Mouse (Mus musculus): Measurements from ENCODE around the gene Fgf15. TPM values are rescaled to one million over a fixed set of nuclear protein-coding genes. Genes with fewer than 3 reads are reported as not detected.

Fgf15 gene
- total RNA-seq, 2 experiments from 2014 or later = not detected

DNA sequence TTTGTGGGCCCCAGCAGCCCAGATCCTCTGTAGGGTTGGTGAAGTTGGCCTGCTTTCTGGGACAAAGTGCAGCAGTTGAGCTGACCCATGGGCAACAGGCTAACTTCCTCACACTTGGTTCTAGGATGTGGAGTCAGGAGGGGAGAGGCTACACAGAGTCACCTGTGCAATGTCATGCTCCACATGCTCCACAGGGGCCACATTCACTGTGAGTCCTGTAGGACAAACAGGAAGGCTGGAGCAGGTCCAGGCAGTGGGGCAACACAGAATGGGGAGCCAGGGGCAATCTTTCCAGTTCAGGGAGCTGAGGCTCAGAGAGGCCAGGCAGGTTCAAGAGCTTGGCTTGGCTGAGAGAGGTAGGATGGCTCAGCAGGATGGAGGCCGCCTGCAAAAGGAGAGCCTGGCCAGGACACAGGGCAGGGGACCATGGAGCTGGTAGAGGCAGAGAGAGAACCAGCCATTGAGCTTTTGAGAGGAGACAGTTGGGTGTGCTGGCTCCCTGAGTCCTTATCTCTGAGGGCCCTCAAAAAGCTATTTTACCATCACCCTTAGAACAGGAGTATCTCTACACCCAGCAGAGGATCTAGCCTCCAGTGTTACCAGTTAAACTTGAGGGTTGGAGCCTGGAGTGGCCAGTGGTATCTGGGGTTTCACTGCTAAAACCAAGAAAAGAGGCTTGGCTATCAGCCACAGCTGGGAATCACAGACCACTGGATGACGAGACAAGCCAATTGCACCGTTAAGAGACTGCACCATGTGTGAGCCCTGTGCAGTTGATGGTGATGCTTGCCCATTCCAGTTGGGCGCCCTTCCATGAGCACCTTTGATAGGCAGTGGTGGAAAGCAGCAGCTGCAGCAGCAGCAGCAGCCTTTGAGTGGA lies 31.9 kb downstream of the Fgf15 start:
- no peak for DNase-seq (ENCODE audit: low spot score in 2 of 2)
- intact Hi-C loops (cut with DNase I) = no loop called here

DNA sequence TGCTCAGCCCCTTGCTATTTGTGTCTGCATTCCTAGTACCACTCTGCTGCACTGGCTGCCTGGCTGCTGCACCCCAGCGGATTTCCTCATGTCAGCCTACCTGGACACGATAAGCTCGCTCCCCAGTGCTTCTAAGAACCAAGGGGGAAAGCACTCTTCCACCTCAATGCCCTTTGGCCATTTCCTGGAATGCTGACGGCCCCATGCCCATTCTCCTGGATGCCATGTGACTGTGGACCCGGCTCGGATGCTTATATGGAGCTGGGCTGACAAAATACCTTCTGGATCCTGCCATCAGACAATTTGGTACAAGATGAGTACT lies 32.5 kb downstream of the Fgf15 start:
- intact Hi-C loops (cut with DNase I) = no loop called here
- DNase-seq (ENCODE audit: low spot score in 2 of 2) = no peak

DNA sequence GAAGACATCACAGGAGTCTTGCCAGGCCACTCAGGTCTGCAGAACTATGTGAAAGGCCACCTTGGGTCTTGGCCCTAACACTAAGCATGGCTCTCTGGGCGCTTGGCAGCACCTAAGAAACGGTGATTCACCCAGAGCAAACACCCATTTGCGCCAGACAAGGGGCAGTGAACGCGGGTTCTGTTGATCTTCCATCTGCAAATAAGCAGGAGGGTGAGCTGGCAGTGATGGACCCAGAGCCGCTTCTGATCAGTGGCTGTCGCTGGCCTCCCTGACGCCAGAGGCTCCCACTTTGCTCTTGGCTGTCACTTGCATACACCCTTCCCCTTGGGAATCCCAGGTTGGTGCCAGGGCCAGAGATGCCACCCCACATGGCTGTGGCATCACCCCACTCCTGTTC lies 33.2 kb downstream of the Fgf15 start:
- intact Hi-C loops (cut with DNase I) = no loop called here
- no peak for DNase-seq (ENCODE audit: low spot score in 2 of 2)

DNA sequence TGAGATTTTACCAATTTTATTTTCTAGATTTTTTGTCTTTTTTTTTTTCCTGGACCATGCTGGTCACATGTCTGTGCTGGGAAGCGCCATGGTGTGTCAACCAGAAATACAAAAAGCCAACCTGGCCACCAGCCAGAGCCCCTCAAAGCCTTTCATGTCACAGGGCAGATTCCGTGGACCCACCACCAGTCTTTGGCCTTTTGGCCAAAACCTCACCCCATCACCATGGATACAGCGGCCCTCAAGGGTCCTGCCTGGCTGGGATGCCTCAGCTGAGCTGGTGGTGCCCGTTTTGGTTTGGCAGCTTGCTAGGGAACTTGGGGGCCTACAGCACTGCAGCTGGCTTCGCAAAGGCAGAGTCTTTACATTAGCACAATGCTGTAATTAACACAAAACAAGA lies 33.6 kb downstream of the Fgf15 start:
- no peak for DNase-seq (ENCODE audit: low spot score in 2 of 2)
- intact Hi-C loops (cut with DNase I) = no loop called here

DNA sequence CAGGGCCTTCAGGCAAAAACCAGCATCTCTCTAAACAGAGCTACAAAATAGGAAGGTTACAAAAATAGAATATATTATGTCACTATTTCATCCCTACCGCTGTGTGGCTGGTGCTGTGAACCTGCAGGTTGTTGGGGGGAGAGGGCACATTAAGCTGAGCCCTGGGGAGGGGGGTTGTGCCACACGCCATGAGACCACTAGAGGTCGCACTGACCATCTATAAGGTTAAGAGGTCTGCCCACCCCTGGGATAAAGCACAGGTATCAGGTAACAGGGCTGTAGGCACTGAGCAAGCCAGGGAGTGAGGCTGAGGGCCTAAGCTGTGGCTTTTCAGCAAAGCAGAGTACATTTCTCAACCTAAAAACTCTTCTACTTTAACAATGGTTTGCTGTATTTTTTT lies 35.4 kb downstream of the Fgf15 start:
- DNase-seq (ENCODE audit: low spot score in 2 of 2) = no peak
- intact Hi-C loops (cut with DNase I) = no loop called here

DNA sequence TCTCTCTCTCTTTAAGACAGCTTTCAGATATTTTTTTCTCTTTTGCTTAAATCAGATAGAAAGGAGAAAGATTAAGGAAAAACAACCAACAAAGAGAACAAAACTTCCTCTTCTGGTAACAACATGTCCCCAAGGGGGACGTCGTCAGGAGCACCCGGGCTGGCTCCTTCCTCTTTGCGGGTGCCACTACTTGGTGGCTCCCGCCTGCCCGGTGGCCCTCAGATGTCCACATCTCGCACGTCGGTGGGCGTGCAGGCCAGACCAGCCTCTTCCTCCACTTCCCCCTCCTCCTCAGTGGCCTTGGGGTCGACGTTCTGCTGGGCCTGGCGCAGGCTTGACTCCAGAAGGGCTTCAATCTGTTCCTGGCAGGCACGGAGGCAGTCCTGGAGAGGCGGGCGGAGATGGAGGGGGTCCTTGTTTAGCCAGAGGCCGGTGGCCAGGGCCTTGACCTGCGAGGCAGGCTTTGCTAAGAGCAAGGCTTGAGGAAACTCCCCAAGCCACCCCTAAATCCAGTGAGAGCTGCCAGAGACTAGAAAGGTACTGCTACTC lies 36.1 kb downstream of the Fgf15 start:
- intact Hi-C loops (cut with DNase I) = no loop called here
- no peak for DNase-seq (ENCODE audit: low spot score in 2 of 2)

DNA sequence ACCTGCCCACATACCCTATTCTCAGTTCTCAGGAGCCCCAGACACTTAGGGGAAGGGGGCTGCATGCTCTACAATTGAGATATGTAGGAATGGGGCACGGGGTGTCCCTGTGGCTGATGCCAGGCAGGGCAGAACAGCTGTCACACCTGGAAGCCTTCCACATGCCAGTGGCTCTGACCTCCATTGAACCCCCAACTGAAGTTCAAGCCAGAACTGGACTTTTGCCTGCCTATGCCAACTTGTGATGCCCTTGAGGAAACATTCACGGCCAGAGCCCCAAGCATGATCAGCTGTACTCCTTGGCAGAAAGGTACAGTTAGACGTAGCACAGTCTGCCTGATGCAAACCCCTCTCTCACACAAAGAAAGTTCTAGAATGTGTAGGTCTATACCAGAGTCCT lies 37.0 kb downstream of the Fgf15 start:
- intact Hi-C loops (cut with DNase I) = no loop called here
- no peak for DNase-seq (ENCODE audit: low spot score in 2 of 2)

DNA sequence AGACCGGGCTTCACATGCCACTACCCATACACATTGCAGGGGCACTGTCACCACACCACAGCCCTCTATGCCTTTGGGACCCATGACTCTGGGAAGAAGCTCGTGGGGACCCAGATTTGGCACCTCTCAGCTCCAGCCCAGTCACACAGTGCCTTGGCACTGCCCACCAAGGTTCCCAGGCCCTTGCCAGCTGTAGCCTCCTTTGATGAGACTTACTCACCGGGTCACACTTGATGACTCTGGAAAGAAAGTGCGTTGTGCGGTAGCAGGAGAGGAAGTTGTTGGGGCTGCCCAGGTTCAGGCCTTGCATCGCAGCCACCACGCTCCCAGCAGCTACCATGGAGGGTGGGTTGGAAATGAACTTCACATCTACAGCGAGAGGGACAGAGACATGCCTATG lies 37.5 kb downstream of the Fgf15 start:
- intact Hi-C loops (cut with DNase I) = no loop called here
- no peak for DNase-seq (ENCODE audit: low spot score in 2 of 2)

DNA sequence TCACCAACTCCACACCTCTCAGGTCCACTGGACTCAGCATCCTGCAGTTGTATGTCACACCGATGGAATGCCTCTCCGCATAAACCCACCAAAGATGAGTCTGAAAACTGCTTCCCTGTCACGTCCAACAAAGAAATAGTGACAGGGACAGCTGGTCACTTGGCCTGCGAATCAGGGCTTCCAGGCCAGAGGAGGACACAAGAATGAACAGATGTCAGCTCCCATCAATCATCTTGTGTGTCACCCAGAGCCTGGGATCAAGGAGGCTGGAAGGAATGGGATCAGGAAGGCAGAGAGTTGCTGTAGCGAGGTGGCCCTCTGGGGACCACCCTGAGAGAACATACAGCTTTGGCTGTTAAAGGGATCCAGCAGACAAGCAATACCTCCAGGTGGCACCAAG lies 38.6 kb downstream of the Fgf15 start:
- no peak for DNase-seq (ENCODE audit: low spot score in 2 of 2)
- intact Hi-C loops (cut with DNase I) = no loop called here

DNA sequence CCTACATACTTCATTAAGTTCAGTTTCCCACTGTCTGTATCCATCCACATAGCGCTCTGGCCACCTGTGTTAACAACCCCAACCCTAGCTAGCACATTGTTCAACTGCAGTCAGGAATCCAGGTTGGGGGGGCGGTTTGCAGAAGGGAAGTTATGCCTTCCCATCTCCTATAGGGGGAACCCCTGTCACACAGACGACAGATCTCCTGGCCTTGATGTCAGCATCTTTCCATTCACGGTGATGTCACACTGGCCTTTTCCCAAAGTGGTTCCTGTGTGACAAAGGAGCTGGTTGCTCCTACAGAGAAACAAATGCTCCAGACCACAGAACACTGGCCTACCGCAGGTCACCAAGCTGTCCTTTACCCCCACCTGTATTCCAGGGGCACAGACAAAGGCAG lies 39.2 kb downstream of the Fgf15 start:
- peak in 1 of 2 experiments; percentile 71 for DNase-seq (ENCODE audit: low spot score in 2 of 2)
- intact Hi-C loops (cut with DNase I) = no loop called here

DNA sequence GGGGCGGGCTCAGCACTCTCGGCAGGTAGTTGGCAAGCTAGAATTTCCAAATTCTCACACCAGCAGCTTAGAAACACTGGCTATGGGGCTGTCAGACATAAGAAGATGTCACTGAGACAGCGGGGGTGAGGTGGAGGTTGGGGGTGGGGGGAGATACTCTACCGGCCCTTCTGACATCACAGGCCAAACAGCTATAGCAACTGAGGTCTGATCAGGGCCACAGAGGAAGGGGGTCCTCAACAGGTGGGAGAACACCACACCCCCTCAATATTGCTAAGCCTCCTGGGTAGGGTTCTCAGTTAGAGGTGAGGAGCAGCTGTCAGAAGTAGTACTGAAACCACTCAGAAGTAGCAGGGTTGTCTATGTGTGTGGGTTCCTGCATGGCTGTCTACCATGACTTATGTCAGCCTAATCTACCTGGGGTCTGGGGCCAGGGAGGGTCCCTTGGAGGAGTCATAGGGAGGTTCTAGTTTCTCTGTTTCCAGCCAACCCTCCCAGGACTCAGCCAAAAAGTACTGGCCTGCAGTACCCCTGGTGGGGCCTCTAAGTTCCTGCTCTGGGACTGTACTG lies 40.1 kb downstream of the Fgf15 start:
- no peak for DNase-seq (ENCODE audit: low spot score in 2 of 2)
- intact Hi-C loops (cut with DNase I) = no loop called here

DNA sequence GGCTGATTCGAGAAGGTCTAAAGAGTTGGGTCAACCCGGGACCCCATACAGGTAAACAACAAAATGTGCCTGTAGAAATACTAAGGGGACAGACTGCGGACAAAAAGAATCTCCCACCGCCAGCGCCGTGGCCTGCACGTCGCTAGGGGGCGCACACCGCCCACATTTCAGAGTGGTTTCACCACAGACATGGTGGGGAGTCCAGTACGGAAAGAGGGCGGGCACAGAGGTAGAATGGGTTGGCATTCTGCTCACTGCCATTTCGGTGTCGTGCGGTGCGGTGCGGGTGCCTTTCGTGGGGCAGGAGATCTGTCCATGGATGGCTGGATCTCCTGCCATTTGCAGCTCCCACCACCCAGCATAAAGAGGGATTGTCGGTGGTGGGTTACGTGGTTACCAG lies 41.2 kb downstream of the Fgf15 start:
- peak; percentile 90 to 91 for DNase-seq (ENCODE audit: low spot score in 2 of 2)
- intact Hi-C loops (cut with DNase I) = loop anchor here (1.0 kb wide), 1 partner anchor 306 kb away; no protein-coding TSS in a partner anchor

DNA sequence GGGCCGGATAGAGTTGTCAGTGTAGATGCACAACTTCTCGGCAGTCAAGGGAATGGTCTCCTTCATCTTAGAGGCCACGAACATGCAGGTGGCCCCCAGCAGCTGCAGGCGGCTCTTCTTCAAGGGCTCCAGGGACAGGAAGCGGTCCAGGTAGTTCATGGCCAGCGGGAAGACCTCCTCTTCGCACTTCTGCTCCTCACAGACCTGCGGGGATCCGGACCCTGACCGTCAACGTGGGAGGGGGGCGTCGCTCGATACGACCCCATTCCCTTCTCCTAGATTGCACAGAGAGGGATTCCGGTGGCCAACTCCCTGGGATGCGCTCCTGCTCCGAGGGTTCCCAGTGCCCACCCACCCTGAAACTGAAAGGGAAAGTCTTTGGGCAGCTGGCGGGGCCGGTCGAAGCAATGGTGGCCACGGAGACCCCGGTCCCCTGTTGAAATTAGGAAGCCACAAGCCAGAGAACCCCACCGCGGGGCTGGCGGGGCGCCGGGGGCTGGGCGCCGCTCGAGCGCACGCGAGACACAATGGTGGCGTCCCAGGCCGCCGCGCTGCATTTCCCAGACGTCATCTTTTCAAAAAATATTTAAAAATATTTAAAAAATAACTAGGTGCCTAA lies 41.7 kb downstream of the Fgf15 start:
- no peak for DNase-seq (ENCODE audit: low spot score in 2 of 2)
- intact Hi-C loops (cut with DNase I) = loop anchor here (1.0 kb wide), 1 partner anchor 305 kb away; no protein-coding TSS in a partner anchor

DNA sequence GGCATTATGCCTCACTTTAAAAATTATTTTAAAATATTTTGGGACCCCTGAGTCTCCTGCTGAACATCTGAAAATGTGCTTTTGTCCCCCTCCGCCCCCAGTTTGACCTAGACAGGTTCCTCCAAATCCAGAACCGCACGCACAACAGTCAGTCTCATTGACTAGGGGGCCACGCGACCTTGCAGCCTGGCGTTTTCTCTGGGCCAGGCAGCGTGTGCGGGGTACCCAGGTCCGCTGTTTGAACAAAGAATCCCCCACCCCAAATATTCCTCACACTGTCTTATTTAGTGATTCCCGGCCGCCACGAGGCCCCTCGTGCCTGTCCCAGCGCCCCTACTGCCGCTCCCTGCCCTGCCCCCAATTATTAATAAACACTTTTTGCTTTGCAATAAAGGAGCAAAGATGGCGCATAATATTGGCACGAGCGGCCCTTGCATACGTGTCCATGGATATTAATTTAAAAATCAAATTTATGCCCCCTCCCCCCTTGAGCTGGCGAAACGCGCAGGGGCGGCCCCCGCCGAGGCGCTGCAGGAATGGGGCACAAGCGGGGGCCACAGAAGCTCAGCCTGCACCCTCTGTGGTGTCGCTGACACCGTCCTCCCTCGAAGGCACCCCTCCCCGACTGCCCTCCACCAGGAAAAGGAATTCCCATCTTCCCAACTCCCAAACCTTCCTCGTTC lies 42.5 kb downstream of the Fgf15 start:
- intact Hi-C loops (cut with DNase I) = loop anchor here (1.0 kb wide), 1 partner anchor 258 kb away; no protein-coding TSS in a partner anchor

DNA sequence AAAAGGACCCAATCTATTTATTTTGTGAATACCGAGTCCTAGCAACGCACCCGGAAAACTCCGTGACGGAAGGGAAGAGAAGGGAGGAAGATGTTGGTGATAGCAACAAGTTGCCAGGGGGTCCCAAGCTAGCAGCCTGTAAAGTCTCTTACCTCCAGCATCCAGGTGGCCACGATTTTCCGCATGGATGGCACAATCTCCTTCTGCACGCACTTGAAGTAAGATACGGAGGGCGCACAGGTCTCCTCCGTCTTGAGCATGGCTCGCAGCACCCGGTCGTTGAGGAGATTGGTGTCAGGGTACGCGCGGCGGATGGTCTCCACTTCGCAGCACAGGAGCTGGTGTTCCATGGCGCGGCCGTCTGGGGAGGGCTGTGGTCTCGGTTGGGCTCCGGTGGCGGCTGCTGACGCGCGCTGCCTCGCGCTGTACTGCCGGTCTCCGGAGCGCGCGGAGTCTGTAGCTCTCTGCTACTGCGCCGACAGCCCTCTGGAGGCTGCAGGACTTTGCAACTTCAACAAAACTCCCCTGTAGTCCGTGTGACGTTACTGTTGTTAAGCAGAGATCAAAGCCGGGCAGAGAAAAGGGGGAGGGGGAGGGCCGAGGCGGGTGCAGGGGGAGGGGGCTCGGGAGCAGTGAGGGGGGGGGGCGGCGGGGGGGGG lies 43.1 kb downstream of the Fgf15 start, which contains the start of gene Ccnd1:
Ccnd1 (minus strand) TSS at position 582 of the 659 bp plus-strand sequence.
- peak; percentile 67 to 69 for DNase-seq (ENCODE audit: low spot score in 2 of 2)
- intact Hi-C loops (cut with DNase I) = loop anchor here (1.0 to 5.0 kb wide), 3 partner anchors 93 to 258 kb away; no protein-coding TSS in a partner anchor

More for the DNA sequence above, 42.5 kb downstream of the Fgf15 start:
- DNase-seq (ENCODE audit: low spot score in 2 of 2) = no peak

DNA sequence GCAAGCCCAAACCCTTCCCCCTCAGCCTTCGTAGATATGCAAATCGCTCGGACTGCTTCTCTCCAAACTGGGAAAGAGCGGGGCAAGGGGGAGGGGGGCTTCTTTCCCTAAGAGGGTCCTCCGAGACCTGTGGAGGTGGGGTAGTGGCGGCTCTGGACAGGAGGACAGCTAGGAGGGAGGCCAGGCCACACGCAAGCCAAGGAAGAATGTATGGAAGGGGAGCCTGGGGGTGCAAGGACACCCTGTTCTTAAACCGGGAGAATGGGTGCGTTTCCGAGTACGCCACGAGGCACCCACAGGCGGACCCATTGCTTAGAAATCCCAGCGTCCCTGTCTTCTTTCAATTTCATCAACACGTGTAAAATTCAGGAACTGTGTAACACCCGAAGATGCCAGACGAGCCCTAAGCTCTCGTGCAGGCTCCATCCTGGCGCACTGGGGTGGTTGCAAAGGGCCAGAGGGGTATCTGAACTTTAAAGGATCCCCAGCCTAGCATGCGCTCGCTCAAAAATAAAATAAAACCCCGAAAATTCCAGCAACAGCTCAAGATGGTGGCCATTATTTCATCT lies 43.8 kb downstream of the Fgf15 start:
- intact Hi-C loops (cut with DNase I) = loop anchor here (2.0 to 5.0 kb wide), 2 partner anchors 92 to 171 kb away; no protein-coding TSS in a partner anchor
- DNase-seq (ENCODE audit: low spot score in 2 of 2) = no peak

DNA sequence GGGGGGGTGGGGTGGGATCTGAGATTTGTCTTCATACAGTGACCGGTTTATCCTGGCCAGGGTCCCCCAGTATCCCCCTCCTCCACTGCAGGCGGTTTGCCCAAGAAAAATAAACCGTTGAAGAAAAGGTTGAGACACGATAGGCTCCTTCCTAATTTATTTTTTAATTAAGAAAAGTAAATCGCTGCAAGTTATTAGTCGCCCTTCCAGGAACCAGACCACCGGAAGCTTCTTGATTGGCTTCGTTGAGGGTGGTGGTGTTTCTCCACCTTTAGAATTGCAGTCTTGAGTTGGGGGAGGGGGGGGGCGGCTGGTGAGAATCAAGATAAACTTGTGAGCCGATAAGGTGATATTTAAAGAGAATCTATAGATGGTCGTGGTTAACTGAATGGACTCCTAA lies 44.3 kb downstream of the Fgf15 start:
- intact Hi-C loops (cut with DNase I) = loop anchor here (2.0 to 5.0 kb wide), 2 partner anchors 92 to 170 kb away; no protein-coding TSS in a partner anchor
- DNase-seq (ENCODE audit: low spot score in 2 of 2) = no peak

DNA sequence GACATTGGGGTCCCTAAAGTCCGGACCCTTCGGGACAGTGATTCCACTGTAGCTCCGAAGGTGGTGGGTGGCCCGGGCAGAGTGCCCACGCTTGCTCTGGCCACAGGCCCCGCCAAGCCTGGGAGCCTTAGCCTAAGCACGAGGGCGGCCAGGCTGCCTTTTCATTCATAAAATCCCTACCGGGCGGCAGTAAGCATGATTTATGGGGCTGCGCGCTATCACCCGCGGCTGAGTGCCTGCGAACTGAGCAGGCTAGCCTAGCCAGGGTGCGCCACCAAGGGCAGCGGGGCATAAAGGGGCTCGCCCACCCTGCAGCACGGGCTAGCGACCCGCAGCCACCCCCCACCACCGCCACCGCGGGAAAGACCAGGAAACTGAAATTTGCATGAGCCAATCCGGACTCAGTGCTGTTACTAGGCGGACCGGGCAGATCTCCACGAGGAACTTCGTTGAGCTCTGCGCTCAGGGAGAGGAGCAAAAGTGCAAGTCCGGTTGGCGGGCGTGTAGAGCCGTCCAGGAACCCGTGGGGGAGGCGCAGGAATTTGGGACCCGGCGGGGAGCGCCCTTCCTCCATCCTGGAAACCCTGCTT lies 45.0 kb downstream of the Fgf15 start:
- DNase-seq (ENCODE audit: low spot score in 2 of 2) = peak; percentile 74 to 81
- intact Hi-C loops (cut with DNase I) = loop anchor here (2.0 to 5.0 kb wide), 2 partner anchors 91 to 169 kb away; no protein-coding TSS in a partner anchor
